In the genomic region with DNA sequence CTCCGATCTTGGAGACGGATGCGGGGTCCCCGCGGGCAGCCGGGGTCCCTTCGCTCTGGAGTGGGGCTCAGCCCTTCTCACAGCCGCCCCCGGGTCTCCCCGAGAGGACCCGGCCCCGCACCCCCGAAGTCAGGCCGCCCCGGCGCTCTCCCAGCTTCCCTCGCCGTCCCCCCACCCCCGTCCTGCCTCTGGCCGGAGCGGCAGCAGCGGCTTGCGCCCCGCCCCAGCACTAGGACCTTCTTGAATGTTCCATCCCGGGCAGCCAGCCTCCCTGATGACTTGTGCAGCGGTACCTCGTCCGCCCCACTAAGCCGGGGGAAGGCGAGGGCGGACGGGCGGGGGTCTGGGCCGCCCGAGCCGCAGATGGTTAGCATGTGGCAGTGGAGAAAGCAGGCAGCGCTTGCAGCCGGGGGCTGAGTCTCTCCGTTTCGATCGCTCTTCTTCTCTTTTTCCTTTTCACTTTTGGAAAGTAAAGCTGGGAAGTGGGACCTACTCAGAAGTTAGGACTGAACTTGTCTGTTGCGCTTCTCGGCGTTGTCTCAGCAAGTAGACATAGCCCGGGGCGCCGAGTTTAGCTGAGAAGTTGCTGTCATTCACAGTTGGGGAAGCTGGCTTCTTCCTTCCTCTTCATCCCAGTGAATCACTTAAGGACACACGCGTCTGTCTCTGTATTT, we compare ENCODE assay signal across 7 mouse cellular contexts. TPM values are rescaled to one million over a fixed set of nuclear protein-coding genes. Genes with fewer than 3 reads are reported as not detected.
DNase-seq lines count a peak whose midpoint lies in the region; ATAC-seq and TF ChIP-seq lines count a peak whose summit lies in the region.

No protein-coding gene starts in this region.

- dilution Hi-C loops in CH12.LX (cut with MboI; ENCODE audit: extremely low pct_ligation_motif_present, extremely low pct_unique_long_range_greater_than_20kb, low sequenced_read_pairs): no loop called here

- peak overlapping the region; percentile 66 for H3ac ChIP-seq in C2C12 (ENCODE audit: control insufficient read depth, insufficient read length, low read depth)

- H3K36me3 ChIP-seq in C2C12 (ENCODE audit: control insufficient read depth, insufficient read depth) (no peaks in the 10 kb centered on the region), CH12.LX (replicated peaks in 1 of 2; ENCODE audit: control insufficient read depth in 1 of 2, insufficient read depth in 1 of 2, low read length in 1 of 2) (peaks cover 0 to 8% of the 10 kb centered on the region in 2 experiments)
- H3K36me3 ChIP-seq in spleen, adult 2 months (ENCODE audit: control insufficient read depth, insufficient read depth, low read length): no peaks in the 10 kb centered on the region

- H3K79me3 ChIP-seq in C2C12 (ENCODE audit: low read depth): peaks cover 42% of the 10 kb centered on the region

- H3K4me3 ChIP-seq in C2C12 (ENCODE audit: insufficient read depth, poor library complexity, severe bottlenecking) (peak overlapping the region; percentile 66), CH12.LX (replicated peaks in 1 of 3; ENCODE audit: low read depth in 2 of 3, low read length in 2 of 3, poor library complexity in 1 of 3) (peak overlapping the region; percentile 73 to 86 (median 74))
- peak overlapping the region; percentile 66 for H3K4me3 ChIP-seq in spleen, adult 2 months (ENCODE audit: extremely low read depth, insufficient read depth, insufficient read length)

- under 1% methylated on average over 49 of the region's 49 CpGs for WGBS in spleen, adult 2 months

- peak overlapping the region; percentile 72 for H3K27ac ChIP-seq in CH12.LX (ENCODE audit: insufficient read depth, low read depth)
- H3K27ac ChIP-seq in spleen, adult 2 months (ENCODE audit: insufficient read depth, low read length): peak overlapping the region; percentile 73

- H3K9me3 ChIP-seq in CH12.LX (replicated peaks; ENCODE audit: low read length): no peaks in the 10 kb centered on the region

- H3K4me2 ChIP-seq in CH12.LX (ENCODE audit: insufficient read depth, low read depth, poor library complexity, severe bottlenecking): peak overlapping the region; percentile 89; the same call in 1 of the 2 replicates

- H3K9ac ChIP-seq in CH12.LX (ENCODE audit: insufficient read depth, low read depth): peak overlapping the region; percentile 88

- H3K27me3 ChIP-seq in C2C12 (ENCODE audit: control insufficient read depth, insufficient read depth, insufficient read length): no peaks in the 10 kb centered on the region
- no peaks in the 10 kb centered on the region for H3K27me3 ChIP-seq in CH12.LX (replicated peaks)
- H3K27me3 ChIP-seq in spleen, adult 2 months (ENCODE audit: control insufficient read depth, insufficient read depth, low read length): no peaks in the 10 kb centered on the region

- ATAC-seq in granulocyte monocyte progenitor cell, adult 5-6 weeks (replicated peaks; ENCODE audit: poor library complexity, severe bottlenecking): peak; percentile 29

- peaks cover 52% of the 10 kb centered on the region for H3K79me2 ChIP-seq in C2C12 (ENCODE audit: control insufficient read depth, insufficient read depth)
- H3K79me2 ChIP-seq in CH12.LX (replicated peaks; ENCODE audit: control insufficient read depth, extremely low read depth, insufficient read depth, poor library complexity, severe bottlenecking): peaks cover 30% of the 10 kb centered on the region

- no peak for TF ChIP-seq POLR2A in CH12.LX (IDR thresholded peaks at IDR 0.05; ENCODE audit: low read depth, low read length)
- no peak for TF ChIP-seq POLR2A in spleen, adult 2 months (IDR thresholded peaks at IDR 0.05; ENCODE audit: low read depth, low read length)

- no peak for TF ChIP-seq EP300 in CH12.LX (IDR thresholded peaks at IDR 0.05; ENCODE audit: low read length)

- peak; percentile 52 for DNase-seq in CH12.LX (ENCODE audit: extremely low read depth)
- DNase-seq in c-Kit-positive CD71-negative TER-119-negative erythroid progenitor cells, embryonic 14.5 days (ENCODE audit: low read depth): peak; percentile 40
- peak; percentile 87 for DNase-seq in kidney, postnatal 10 days
- DNase-seq in lung, postnatal 10 days: peak; percentile 85
- no peak for DNase-seq in spleen, adult 2 months (ENCODE audit: low read depth in 1 of 2, low spot score in 2 of 2)

- no peak for TF ChIP-seq RAD21 in CH12.LX (IDR thresholded peaks at IDR 0.05; ENCODE audit: low read depth, low read length)

- peaks cover 0 to 34% of the 10 kb centered on the region in 2 experiments; a peak in 2 of 4 replicates for H3K4me1 ChIP-seq in CH12.LX (ENCODE audit: control insufficient read depth in 1 of 2, insufficient read depth in 2 of 2)
- H3K4me1 ChIP-seq in spleen, adult 2 months (ENCODE audit: control insufficient read depth, insufficient read depth, insufficient read length): peaks cover 6% of the 10 kb centered on the region; the same call in 1 of the 2 replicates

- in situ Hi-C loops in CH12.LX (cut with MboI; ENCODE audit: low pct_ligation_motif_present, low pct_unique_long_range_greater_than_20kb, low sequenced_read_pairs): no loop called here

- TF ChIP-seq CTCF in C2C12 (IDR thresholded peaks at IDR 0.05; ENCODE audit: control insufficient read depth, insufficient read depth, insufficient read length): no peak
- TF ChIP-seq CTCF in CH12.LX (conservative IDR thresholded peaks at IDR 0.05 in 1 of 2, IDR thresholded peaks at IDR 0.05 in 1 of 2; ENCODE audit: low read depth in 2 of 2, low read length in 2 of 2): no peak
- no peak for TF ChIP-seq CTCF in spleen, adult 2 months (IDR thresholded peaks at IDR 0.05; ENCODE audit: extremely low read depth, insufficient read depth, insufficient read length, insufficient replicate concordance)

TF ChIP-seq in C2C12, 6 proteins besides CTCF, POLR2A, EP300 and RAD21:
- TF ChIP-seq FOSL1 (IDR thresholded peaks at IDR 0.05; ENCODE audit: insufficient read depth, low read length, poor library complexity, severe bottlenecking) (no peak), USF1 (IDR thresholded peaks at IDR 0.05; ENCODE audit: low read depth) (no peak), MAX (IDR thresholded peaks at IDR 0.05) (no peak), CEBPB (IDR thresholded peaks at IDR 0.05; ENCODE audit: low read depth) (no peak), MYOD1 (IDR thresholded peaks at IDR 0.05; ENCODE audit: control insufficient read depth, insufficient read length, low read depth) (no peak), MYOG (IDR thresholded peaks at IDR 0.05; ENCODE audit: control insufficient read depth, extremely low read depth, insufficient read length) (no peak)

TF ChIP-seq in CH12.LX, 34 proteins besides CTCF, POLR2A, EP300 and RAD21:
- peak; percentile 97 for TF ChIP-seq UBTF (IDR thresholded peaks at IDR 0.05; ENCODE audit: low read depth, low read length)
- 0 out of 2 replicates have a peak, but pooled peaks have one; percentile 0 for TF ChIP-seq ETS1 (conservative IDR thresholded peaks at IDR 0.05; ENCODE audit: low read depth, low read length)
- no peak; the same call in 1 of the 2 replicates for TF ChIP-seq ZMIZ1 (IDR thresholded peaks at IDR 0.05; ENCODE audit: low read depth, low read length)
- TF ChIP-seq MXI1 (IDR thresholded peaks at IDR 0.05; ENCODE audit: low read depth, low read length): peak; percentile 75; the same call in 1 of the 2 replicates
- TF ChIP-seq MAX (IDR thresholded peaks at IDR 0.05; ENCODE audit: low read length): peak; percentile 54; the same call in 1 of the 2 replicates
- peak; percentile 24; the same call in 1 of the 2 replicates for TF ChIP-seq ZNF384 (IDR thresholded peaks at IDR 0.05; ENCODE audit: low read depth, low read length)
- 0 out of 2 replicates have a peak, but pooled peaks have one; percentile 66 for TF ChIP-seq CHD1 (IDR thresholded peaks at IDR 0.05; ENCODE audit: low read depth, low read length)
- no peak for TF ChIP-seq JUND (conservative IDR thresholded peaks at IDR 0.05; ENCODE audit: low read depth, low read length)
- TF ChIP-seq ELF1 (IDR thresholded peaks at IDR 0.05; ENCODE audit: low read depth, low read length): no peak
- peak; percentile 33; the same call in 1 of the 2 replicates for TF ChIP-seq CHD2 (IDR thresholded peaks at IDR 0.05; ENCODE audit: low read length)
- peak; percentile 8; the same call in 1 of the 2 replicates for TF ChIP-seq SIN3A (IDR thresholded peaks at IDR 0.05; ENCODE audit: low read length)
- TF ChIP-seq MYC (IDR thresholded peaks at IDR 0.05; ENCODE audit: low read depth, low read length): 0 out of 2 replicates have a peak, but pooled peaks have one; percentile 41
- TF ChIP-seq IRF4 (IDR thresholded peaks at IDR 0.05; ENCODE audit: low read depth, low read length): no peak

RNA-seq across cellular contexts. Expression of a gene that starts 0.5 kb away (rescaled TPM):
- polyA plus RNA-seq in C2C12 (2012; fragmentation: generic; extraction: Trizol) (26.4 TPM), CH12.LX (2012; ENCODE audit: insufficient read length, low read depth) (38.4 and 39.9 TPM in 2 replicates)
- total RNA-seq in CH12.LX (2012; rRNA removed) (52.0 and 87.2 TPM in 2 replicates), CH12.LX (2014; rRNA removed) (138 and 141 TPM in 2 replicates)
- 18.4 and 23.4 TPM in 2 replicates for total RNA-seq in granulocyte monocyte progenitor cell, adult 5-6 weeks (2014; fragmentation: Nextera tagmentation)
- 40.1 and 46.9 TPM in 2 replicates for total RNA-seq in granulocyte monocyte progenitor cell, adult 5-6 weeks (2017)
- 5.3 and 7.1 TPM in 2 replicates for polyA plus RNA-seq in spleen, adult 2 months (2012; rRNA removed)

Comparison
In these comparisons a context has a peak if more than half of its experiments do, and no peak if none do; other contexts are left out.
1. DNase-seq: peak in CH12.LX (single experiment), c-Kit-positive CD71-negative TER-119-negative erythroid progenitor cells, embryonic 14.5 days (single experiment), kidney, postnatal 10 days (single experiment) and lung, postnatal 10 days (single experiment); none in spleen, adult 2 months (0 of 2).
2. Peak in every context shown above with its lines, with median percentiles within 50 percentile points of each other: H3K4me3 ChIP-seq.